Mouse (Mus musculus) naive thymus-derived CD4-positive, alpha-beta T cell, adult 2 months (primary cell): ENCODE measurements at regions not wholly inside any gene's neighbourhood (a gene's known extent, or its start where the extent isn't known, plus 50 kb on each side); places are given as distances from the start of the nearest gene placed in this dataset.

Source experiments
- DNase-seq: peaks from one replicate; pipeline ENCODE4 v3.0.0-alpha.2; 2011; ENCODE audit warnings: low read depth

DNA sequence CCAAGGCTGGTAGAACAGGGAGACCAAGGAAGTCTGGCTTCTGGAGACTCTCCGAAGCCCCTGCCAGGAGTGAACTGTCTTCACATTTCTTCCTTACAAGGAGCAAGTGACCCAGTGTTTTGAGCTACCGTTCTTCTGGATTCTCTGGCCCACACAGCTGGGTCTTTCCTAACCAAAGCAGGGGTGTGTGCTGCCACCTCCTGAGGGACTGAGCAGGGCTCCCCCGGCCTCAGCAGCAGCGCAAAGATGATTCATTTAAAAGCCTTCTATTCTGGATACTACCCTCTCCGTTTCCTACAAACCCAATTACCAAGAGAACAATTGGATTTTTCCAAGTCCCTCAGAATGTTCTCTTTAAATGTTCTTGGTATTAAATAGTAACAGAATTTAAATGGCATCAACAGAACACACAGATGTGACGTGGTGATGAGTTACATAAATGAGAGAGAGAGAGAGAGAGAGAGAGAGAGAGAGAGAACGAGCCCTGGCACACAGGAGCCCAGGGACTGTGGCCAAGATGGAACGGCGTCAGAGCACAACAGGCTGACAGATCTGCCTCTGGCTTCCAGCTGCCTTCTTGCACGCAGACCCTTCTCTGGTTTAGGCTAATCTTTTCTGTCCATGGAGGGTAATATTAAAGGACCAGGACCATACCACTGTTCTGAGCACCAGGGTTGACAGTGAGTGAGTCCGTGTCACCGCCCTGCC, 191.6 kb downstream of the Agtpbp1 start:
- no peak for DNase-seq

DNA sequence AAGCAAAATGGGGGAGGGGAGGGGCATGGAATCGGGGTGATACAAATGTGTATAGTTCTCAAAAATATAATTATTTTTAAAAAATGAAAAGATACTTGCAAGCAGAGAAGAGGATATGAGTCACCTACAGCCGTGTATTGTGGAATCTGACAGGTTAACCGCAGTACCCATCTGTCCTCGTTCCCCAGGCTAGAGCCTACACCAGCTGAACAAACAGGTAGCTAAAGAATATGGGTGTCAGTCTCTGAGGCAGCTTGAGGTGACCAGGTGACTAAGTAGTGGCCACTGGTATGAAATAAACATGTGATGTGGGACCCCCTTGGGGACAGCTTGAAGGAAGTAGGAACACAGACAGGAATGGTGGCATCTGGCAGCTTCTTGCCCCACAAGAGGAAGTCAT, 192.2 kb downstream of the Agtpbp1 start:
- DNase-seq = no peak

DNA sequence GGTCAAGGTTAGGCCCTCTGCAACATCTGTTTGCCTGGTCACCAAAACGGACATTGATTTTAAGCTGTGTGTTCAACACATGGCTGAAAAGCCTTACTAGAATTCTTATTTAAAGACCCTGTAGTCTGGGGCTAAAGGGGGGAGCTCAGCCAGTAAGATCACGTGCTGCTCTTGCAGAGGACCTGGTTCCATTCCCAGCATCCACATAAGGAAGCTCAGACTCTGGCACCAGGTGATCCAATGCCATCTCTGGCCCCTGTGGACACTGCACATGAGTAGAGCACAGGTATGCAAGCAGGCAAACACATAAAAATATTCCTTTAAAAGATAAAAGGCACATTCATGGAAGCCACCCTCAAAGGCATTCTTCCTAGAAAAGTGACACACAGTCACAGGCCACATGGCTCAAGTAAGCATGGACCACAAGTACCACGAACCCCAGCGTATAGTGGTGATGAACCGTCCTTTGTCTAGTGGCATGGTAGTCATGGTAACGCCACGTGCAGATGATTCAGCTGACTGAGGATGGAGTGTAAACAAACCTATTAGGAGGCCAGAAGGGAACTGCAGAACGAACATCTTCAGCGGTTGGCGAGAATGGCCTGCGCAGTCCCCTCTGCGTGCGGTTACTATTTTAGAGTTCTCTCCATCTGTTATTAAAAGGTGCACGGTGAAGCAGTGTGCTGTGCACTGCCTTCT, 197.3 kb downstream of the Agtpbp1 start:
- DNase-seq = no peak

DNA sequence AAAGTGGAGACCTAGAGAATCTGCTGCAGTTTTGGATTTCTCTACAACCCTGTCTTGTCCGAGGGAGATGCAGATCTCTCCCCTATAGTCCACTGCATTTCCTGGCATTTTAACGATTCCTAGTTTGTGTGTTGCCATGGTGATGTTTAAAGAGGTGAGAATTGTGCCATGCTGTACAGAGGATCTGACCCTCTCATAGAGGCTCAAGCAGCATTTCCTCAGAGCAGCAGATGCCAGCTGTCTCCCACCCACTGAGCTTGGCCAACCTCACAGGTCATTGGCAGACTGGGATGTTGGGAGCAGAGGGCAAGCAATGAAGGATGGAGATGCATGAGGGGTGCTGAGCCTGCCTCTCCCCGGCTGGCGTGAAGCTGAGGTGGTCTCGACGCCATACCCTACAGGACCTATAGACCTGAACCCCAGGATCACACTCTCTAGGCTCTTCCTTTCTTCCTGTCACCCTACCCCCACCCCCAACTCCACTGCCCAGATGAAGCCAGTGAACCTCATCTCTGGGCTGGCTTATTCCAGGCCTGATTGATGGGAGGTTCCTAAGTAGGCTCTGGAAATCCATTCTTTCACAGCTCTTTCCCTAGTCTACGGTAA, 198.0 kb downstream of the Agtpbp1 start:
- no peak for DNase-seq

DNA sequence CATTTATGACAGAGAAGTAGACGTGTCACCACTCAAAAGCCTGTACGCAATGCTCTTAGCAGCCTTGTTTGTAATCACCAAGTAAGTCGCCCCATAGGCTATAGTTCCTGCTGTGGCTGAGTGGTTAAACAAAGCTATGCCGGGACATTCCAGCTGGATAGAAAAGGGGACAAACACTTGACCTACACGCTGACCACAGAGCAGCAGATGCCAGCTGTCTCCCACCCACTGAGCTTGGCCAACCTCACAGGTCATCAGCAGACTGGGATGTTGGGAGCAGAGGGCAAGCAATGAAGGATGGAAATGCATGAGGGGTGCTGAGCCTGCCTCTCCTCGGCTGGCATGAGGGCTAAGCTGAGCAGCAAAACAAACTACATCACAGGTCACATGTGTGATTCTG, 199.2 kb downstream of the Agtpbp1 start:
- no peak for DNase-seq

DNA sequence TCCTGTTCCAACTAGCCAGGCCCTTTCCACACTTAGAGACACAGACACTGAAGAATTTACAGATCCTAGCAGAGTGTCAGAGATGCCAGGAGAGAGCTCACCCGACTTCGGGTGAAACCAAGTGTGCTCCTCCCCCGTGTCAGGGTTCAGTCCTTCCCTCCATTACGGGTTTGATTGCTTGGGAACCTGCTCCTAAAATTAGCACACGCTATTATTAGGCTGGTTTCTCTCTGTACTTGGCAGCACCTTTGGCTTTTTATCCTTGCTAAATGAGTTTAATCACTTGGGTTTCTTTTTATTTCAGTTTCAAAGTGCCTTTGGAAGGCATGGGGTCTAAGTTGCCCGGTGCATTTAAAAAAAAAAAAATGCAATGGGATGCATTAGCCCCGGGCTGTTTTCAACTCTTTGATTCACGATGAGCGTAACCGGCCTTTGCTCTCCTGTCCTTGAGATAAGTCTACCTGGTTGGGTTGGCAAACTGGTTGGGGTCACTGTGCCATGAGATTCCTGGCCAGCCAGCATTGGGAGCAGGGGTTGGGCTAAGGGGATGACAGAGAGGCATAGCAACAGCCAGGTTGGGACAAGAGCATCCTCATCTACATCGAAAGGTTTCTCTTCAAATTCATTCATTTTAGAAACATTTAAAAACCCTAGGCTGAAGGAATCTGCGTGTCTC, 214.7 kb downstream of the Agtpbp1 start:
- DNase-seq = no peak

DNA sequence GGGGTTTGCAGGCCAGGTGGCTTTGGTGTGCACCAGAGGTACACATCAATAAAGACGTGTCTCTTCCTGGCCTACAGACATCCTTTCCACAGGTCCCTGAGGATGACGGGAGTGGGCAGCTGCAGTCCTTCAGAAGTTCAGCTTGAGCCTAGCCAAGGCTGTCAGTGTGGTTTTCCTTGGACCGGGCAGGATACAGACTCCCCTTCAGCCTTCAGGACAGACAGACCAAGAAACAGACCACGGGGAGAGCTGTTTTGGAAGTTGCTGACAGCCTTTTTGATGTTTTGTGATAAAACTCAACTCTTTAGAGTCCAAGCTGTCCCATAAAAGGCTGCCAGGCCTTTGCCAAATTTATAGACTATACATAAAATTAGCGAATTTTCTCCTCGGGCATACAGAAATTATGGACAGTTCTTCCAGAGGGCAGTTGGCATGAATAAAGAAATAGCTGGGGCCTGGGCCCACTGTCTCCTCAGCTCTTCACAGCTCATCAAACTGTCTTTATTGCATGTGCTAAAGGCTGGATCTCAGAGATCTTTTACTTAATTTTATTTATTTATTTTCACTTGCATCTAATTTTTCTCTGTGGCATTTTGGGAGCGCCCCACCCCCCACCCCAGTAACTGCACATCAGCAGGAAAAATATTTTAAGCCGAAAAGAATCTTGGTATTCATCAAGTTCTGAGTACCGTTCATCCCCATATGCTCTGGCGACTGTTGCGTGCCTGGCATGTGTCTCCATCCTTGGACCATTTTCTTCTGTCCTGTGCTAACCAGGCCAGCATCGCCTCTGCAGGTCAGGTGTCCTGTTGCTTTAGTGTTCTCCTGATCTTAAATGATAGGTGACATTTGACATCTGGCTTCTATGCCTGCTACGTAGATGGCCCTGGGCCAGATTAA, 216.2 kb downstream of the Agtpbp1 start:
- no peak for DNase-seq

DNA sequence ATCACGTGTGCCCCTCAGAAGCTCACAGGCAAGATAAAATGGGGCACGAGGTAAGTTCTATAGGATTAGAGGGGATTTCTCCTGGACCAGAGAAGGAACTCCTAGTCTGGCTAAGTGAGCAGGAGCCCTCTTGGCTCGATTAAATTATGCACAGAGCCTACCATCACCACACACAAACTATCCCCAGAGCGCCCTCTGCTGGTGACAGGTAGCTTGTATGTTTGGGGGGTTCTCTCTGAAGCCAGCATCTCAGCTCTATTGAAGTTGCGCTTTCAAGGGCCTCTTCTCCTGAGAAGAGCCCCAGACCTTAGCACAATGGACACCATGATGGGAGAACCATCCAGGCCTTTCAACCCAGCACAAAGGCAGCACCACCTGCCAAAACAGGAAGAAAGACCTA, 219.6 kb downstream of the Agtpbp1 start:
- DNase-seq = peak; percentile 15

DNA sequence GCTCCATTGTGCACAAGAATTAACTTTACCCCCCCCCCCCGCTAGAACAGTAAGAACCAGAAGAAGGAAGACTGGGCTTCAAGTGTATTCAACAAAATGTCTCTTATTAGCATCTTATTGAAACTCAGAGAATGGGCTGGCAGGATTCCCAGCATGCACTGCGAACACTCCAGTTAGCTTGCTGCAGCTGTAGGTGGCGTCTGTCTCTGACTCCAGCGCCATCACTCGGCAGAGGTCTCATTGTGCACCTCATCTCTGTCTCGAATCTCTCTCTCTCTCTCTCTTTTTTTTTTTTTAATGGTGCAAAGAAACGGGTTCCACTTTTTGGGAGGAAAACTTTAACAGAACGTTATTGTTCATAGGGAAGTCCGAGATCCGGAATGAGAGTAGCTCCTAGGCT, 221.6 kb downstream of the Agtpbp1 start:
- DNase-seq = no peak

DNA sequence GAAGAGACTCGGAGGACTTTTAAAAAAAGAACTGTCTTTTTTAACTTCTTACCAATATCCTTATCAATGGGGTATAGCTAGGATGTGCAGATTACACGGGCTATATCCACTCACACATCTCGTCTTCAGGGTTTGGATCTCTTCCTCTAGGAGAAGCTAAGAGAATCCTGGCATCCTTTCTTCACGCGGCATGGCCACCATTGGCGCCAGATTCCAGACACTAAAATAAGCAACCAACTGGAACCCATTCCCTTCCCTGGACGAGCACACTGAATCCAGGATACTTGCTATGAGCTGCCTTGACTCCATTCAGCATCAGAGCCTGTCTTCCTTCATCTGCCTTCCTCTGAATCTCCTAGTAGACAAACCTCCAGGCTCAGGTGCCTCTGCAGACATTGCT, 223.7 kb downstream of the Agtpbp1 start:
- DNase-seq = no peak

DNA sequence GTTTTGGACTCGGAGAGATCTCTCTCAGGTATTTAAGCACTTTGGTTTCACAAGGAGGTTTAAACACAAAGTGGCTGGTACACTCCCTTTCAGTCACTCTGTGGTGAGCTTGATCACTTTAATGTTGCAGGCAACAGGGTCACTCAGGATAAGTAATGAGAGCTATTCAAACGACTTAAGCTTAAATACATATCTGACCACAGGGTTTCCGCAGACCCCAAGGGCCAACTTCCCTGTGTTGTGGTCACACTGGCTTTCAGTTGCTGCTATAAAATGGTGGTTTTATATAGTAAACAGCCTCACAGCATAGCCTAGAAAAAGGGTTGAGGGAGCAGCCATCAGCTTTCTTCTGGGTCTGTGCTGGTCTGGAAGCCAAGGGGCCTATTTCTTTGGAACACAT, 225.0 kb downstream of the Agtpbp1 start:
- DNase-seq = no peak

DNA sequence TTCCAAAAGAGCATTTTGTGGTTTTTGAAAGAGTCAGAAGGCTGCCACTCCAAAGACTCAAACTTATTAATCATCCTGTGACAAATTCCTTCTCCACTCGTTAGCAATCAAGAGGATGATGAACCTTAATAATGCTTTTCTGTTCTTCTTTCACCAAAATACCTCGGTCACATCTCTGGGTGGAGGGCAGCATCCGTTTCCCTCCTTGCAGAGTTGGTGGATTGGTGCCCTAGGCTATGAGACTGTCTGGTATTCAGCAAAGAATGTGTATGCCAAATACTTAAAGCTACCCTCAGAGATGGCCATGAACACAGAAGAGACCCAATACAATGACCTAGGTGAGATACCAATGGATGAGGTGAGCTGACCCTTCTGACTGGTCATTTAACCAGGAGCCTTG, 226.6 kb downstream of the Agtpbp1 start:
- DNase-seq = no peak

DNA sequence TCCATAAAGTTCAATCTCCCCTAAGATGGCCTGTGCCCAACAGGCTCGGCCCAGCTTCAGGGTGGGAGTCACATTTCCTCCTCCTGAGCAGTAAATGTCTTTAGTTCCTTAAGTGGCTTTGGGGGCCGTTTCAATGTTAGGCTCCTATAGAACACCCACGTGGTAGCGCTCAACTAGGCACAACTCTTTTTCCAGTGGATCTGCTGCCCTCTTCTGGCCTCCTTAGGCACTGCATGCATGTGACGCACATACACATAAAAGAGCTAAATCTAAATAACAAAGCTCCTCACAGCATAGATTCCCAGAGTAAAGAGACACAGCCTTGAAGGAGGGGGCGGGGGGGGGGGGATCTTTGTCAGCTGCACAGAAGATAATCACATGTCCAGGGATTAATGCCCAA, 233.6 kb downstream of the Agtpbp1 start:
- no peak for DNase-seq

DNA sequence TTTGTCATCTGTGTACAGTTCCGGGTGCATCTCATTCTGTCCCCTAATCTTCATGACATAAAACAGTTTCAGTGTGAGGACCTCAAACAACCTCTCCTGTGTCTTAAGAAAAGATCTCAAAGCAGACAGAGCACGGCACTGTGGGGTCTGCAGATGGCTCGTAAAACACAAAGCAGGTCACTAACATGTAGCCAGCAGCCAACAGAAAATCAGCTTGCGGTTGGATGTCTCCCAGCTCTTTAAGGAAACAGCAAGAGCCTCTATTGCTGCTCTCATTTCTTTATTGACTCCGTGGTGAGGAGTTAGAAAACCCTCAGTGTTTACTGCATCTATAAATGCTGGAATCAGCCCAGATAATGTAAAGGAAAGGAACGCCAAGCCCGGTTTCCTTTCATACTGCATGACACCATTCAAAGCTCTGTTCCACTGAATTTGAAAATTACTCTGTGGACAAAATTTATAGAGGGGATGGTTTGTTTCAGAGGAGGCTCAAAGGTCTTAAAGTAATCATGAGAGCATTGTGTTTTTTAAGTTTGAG, 234.3 kb downstream of the Agtpbp1 start:
- no peak for DNase-seq

DNA sequence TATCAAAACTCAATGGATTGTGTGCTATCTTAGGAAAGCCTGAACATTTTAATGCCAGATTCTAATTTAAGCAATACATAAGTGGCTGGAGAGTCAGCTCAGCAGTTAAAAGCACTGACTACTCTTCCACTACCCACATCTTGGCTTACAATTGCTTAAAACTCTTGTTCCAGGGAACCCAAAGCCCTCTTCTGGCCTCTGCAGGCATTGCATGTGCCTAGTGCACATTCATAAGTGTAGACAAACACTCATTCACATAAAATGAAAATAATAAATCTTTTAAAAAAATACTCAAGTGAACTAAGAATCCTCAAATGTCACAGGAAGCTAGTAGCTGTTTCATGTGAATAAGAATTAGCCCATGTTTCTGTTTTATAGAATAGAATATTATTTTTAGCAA, 236.5 kb downstream of the Agtpbp1 start:
- no peak for DNase-seq

DNA sequence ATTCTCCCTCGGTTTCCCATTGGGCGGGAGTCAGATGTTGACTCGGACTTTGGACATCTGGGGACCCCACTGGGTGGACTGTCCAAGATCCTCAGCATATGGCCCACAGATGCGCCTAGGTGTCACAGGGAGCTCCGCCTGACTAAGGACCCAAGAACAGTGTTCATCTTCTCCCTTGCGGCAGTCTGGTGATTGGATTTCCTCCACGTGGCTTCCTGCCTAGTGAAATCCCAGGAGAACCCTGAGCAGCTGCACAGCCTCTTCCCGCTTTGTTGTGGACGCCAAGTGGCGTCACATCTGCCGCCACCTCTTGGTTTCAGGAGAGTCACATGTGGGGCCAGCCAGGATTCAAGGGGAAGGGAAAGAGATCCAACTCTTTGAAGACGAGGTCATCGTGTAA, 243.2 kb downstream of the Agtpbp1 start:
- DNase-seq = no peak

DNA sequence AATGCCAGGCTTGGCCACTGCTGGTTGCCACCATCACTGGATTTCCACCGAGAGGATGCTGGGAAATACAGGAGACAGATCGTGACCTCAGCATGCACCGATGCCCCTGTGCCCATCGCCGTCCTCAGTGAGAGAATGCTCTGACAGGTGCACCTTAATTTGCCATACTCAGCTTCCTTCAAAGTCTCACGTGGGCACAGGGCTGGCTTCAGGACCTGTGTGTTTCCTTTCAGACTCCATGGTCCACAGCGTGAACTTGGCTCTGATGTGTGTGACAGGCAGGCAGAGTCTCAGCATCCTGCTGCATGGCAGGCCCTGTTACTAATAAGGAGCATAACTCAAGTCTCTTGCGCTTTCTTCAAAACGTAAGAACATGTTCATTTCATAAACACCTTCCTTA, 246.6 kb downstream of the Agtpbp1 start:
- DNase-seq = no peak

DNA sequence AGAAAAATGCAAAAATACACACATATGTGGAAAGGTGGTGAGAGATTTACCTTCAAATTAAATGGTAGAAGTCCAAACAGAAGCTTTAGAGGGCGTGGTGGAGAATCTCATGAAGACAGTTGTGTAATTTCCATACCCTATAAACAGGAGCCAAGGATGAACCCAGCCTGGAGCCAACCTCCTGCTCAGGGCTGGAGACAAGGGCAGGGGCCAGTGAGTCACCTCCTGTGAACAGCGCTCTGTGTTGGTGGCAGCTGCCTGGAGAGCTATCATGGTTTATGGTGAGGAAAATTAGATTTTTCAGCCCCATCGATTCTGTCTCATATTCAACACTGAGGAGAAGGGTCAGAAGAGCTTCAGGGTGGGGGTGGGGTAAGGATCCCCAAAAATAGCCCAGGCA, 261.1 kb downstream of the Agtpbp1 start:
- no peak for DNase-seq

DNA sequence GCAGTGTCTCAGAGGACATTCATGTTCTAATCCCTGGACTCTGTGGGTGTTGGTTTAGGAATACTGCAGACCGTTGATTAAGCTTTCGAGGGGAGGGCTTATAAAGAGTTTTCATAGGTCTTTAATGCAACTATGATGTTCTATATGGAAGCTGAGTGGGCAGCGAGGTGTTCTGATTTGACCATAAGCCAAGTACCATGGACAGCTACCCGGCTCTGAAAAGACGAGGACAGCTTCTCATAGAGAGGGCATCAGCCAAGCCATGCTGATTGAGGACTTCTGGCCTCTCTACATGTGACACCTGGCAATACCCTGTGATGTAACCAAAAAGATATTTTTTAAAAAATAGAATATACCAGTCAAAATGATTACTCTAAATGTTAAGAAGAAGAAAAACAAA, 261.6 kb downstream of the Agtpbp1 start:
- DNase-seq = no peak

DNA sequence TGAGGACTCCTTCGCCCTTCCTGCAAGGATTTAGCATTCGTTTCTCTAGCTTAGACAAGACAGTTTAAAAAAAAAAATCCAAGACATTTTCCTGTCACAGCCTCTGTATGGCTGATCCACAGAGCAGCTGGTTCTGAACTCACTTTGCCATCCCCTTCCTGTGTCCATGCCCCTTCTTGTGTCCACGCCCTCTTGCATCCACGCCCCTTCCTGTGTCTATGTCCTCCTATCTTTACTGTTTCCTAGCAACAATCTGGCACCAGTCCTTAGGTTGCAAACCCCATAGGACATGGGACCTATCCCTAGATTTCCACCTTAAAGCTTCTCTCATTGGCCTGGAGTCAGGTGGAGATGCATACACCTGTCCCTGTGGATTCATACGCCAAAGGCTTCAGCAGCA, 264.8 kb downstream of the Agtpbp1 start:
- DNase-seq = no peak

DNA sequence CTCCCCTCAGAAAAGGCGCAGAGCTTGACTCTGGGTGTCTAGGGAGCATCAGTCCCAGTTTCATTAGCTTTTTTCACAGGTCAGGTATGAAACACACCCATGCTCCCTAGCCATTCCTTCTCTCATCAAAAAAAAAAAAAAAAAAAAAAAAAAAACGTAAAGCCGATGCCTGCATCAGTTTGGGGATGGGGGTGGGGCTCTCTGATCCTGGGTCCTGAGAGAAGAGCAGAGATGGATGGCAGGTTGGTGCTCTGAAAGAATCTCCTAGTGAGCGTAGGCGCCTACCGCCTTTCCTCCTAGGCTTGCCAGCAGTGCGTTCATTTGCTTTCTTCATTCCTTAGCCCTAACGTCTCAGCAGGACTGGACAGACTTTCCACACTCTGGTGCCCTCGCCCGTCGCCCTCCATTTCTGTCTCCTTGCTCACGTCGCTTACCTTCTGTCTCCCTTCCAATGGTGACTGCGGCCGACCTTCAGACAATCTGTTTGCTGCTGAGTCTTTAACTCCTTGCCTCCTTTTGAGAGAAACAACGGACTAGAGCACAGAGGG, 267.5 kb downstream of the Agtpbp1 start:
- DNase-seq = no peak
